ENCODE assay signal across 8 mouse cellular contexts in the genomic region with DNA sequence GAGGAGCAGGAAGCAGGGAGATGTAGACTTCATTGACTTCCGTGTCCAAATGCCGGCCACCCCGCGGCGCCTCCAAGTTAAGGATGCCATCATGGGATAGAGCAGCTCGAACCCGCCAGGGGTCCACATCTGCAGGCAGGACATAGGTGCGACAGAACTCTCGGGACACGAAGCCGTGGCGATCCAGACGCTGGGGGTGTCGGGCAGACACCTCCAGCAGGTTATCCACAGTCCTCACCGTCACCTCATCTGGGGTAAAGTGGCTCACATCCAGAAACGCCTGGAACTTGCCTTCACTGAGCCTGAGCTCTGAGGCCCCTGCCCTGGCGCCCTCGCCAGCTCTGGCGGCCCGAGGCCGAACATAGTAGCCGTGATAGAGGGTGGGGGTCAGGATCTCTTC. TPM values are rescaled to one million over a fixed set of nuclear protein-coding genes. Genes with fewer than 3 reads are reported as not detected.
DNase-seq lines count a peak whose midpoint lies in the region; ATAC-seq and TF ChIP-seq lines count a peak whose summit lies in the region.

Gene Cryab, plus strand, starts transcription at position 3 of the 400 bp plus-strand sequence.

- no peak within 1 kb of the TSS for H3K4me3 ChIP-seq in hindbrain, embryonic 10.5 days
- no peak within 1 kb of the TSS for H3K4me3 ChIP-seq in hindbrain, embryonic 11.5 days (ENCODE audit: low read depth, low read length)
- peak within 1 kb of the TSS; percentile 6 for H3K4me3 ChIP-seq in C2C12 (ENCODE audit: insufficient read depth, poor library complexity, severe bottlenecking)
- H3K4me3 ChIP-seq in embryonic fibroblast, embryonic 13.5 days (ENCODE audit: insufficient read depth, low read length): no peak within 1 kb of the TSS
- no peak within 1 kb of the TSS for H3K4me3 ChIP-seq in hindbrain, embryonic 14.5 days (replicated peaks; ENCODE audit: low read length)
- no peak within 1 kb of the TSS for H3K4me3 ChIP-seq in neural tube, embryonic 12.5 days

- WGBS in hindbrain, embryonic 10.5 days: 73% methylated on average over 22 of the region's 22 CpGs
- 73% methylated on average over 22 of the region's 22 CpGs for WGBS in hindbrain, embryonic 11.5 days
- WGBS in hindbrain, embryonic 14.5 days: 76% methylated on average over 22 of the region's 22 CpGs
- WGBS in neural tube, embryonic 12.5 days: 78% methylated on average over 22 of the region's 22 CpGs

- no peak for ATAC-seq in hindbrain, embryonic 11.5 days (ENCODE audit: low FRiP score)
- ATAC-seq in hindbrain, embryonic 14.5 days (ENCODE audit: low FRiP score): no peak
- no peak for ATAC-seq in neural tube, embryonic 12.5 days (ENCODE audit: low FRiP score, low read depth)

- no peaks in the 10 kb centered on the region for H3K36me3 ChIP-seq in hindbrain, embryonic 10.5 days
- H3K36me3 ChIP-seq in hindbrain, embryonic 11.5 days (ENCODE audit: control insufficient read depth, insufficient read depth, low read length): no peaks in the 10 kb centered on the region
- H3K36me3 ChIP-seq in C2C12 (ENCODE audit: control insufficient read depth, insufficient read depth): no peaks in the 10 kb centered on the region
- H3K36me3 ChIP-seq in hindbrain, embryonic 14.5 days (replicated peaks; ENCODE audit: control insufficient read depth, insufficient read depth): no peaks in the 10 kb centered on the region
- no peaks in the 10 kb centered on the region for H3K36me3 ChIP-seq in neural tube, embryonic 12.5 days

- H3K27ac ChIP-seq in hindbrain, embryonic 10.5 days: peak within 1 kb of the TSS; percentile 56; the same call in 1 of the 2 replicates
- no peak within 1 kb of the TSS for H3K27ac ChIP-seq in hindbrain, embryonic 11.5 days (ENCODE audit: low read depth, low read length)
- H3K27ac ChIP-seq in embryonic fibroblast, embryonic 13.5 days (ENCODE audit: insufficient read depth, low read length): peak within 1 kb of the TSS; percentile 90
- H3K27ac ChIP-seq in hindbrain, embryonic 14.5 days: no peak within 1 kb of the TSS
- H3K27ac ChIP-seq in neural tube, embryonic 12.5 days: no peak within 1 kb of the TSS

- H3ac ChIP-seq in C2C12 (ENCODE audit: control insufficient read depth, insufficient read length, low read depth): peak within 1 kb of the TSS; percentile 72

- no peak for TF ChIP-seq CTCF in C2C12 (IDR thresholded peaks at IDR 0.05; ENCODE audit: control insufficient read depth, insufficient read depth, insufficient read length)
- no peak for TF ChIP-seq CTCF in embryonic fibroblast, embryonic 13.5 days (IDR thresholded peaks at IDR 0.05; ENCODE audit: borderline replicate concordance, insufficient read depth, low read length)

- no peaks in the 10 kb centered on the region for H3K79me2 ChIP-seq in C2C12 (ENCODE audit: control insufficient read depth, insufficient read depth)

- H3K79me3 ChIP-seq in C2C12 (ENCODE audit: low read depth): no peaks in the 10 kb centered on the region

- no peak for TF ChIP-seq POLR2A in embryonic fibroblast, embryonic 13.5 days (IDR thresholded peaks at IDR 0.05; ENCODE audit: low read depth, low read length)

- H3K4me2 ChIP-seq in hindbrain, embryonic 11.5 days (replicated peaks; ENCODE audit: low read depth, low read length): no peak within 1 kb of the TSS
- H3K4me2 ChIP-seq in hindbrain, embryonic 14.5 days (replicated peaks): no peak within 1 kb of the TSS
- H3K4me2 ChIP-seq in neural tube, embryonic 12.5 days (replicated peaks): no peak within 1 kb of the TSS

- H3K4me1 ChIP-seq in hindbrain, embryonic 10.5 days (replicated peaks): peaks cover 14% of the 10 kb centered on the region
- 0 out of 2 replicates have a peak, but pooled peaks cover 1% of the 10 kb centered on the region for H3K4me1 ChIP-seq in hindbrain, embryonic 11.5 days (replicated peaks; ENCODE audit: control insufficient read depth, insufficient read depth, low read length)
- peaks cover 12% of the 10 kb centered on the region for H3K4me1 ChIP-seq in embryonic fibroblast, embryonic 13.5 days (ENCODE audit: control insufficient read depth, insufficient read depth, low read length)
- peaks cover 2% of the 10 kb centered on the region; the same call in 1 of the 2 replicates for H3K4me1 ChIP-seq in hindbrain, embryonic 14.5 days (replicated peaks; ENCODE audit: control insufficient read depth, insufficient read depth, low read length)
- H3K4me1 ChIP-seq in neural tube, embryonic 12.5 days: peaks cover under 1% of the 10 kb centered on the region; the same call in 1 of the 2 replicates

- no peaks in the 10 kb centered on the region for H3K9me3 ChIP-seq in hindbrain, embryonic 10.5 days
- H3K9me3 ChIP-seq in hindbrain, embryonic 11.5 days (ENCODE audit: control insufficient read depth, low read length): no peaks in the 10 kb centered on the region
- H3K9me3 ChIP-seq in hindbrain, embryonic 14.5 days (ENCODE audit: control insufficient read depth, low read length): no peaks in the 10 kb centered on the region
- H3K9me3 ChIP-seq in neural tube, embryonic 12.5 days: no peaks in the 10 kb centered on the region

- H3K9ac ChIP-seq in hindbrain, embryonic 11.5 days (ENCODE audit: low read depth, low read length): no peak within 1 kb of the TSS
- H3K9ac ChIP-seq in hindbrain, embryonic 14.5 days: no peak within 1 kb of the TSS
- H3K9ac ChIP-seq in neural tube, embryonic 12.5 days: 0 out of 2 replicates have a peak within 1 kb of the TSS, but pooled peaks have one; percentile 8

- peaks cover 39% of the 10 kb centered on the region for H3K27me3 ChIP-seq in hindbrain, embryonic 10.5 days (ENCODE audit: insufficient read depth, poor library complexity, severe bottlenecking)
- no peaks in the 10 kb centered on the region for H3K27me3 ChIP-seq in hindbrain, embryonic 11.5 days (ENCODE audit: control insufficient read depth, insufficient read depth, low read length)
- no peaks in the 10 kb centered on the region for H3K27me3 ChIP-seq in C2C12 (ENCODE audit: control insufficient read depth, insufficient read depth, insufficient read length)
- H3K27me3 ChIP-seq in hindbrain, embryonic 14.5 days (ENCODE audit: control insufficient read depth, insufficient read depth, low read length): no peaks in the 10 kb centered on the region
- no peaks in the 10 kb centered on the region; the same call in 1 of the 2 replicates for H3K27me3 ChIP-seq in neural tube, embryonic 12.5 days (replicated peaks)

- DNase-seq in hindbrain, embryonic 10.5 days (ENCODE audit: low spot score): no peak
- DNase-seq in hindbrain, embryonic 11.5 days (ENCODE audit: low spot score): no peak
- no peak for DNase-seq in hindbrain, embryonic 14.5 days (ENCODE audit: low spot score)
- DNase-seq in c-Kit-positive CD71-positive TER-119-positive erythroid progenitor cells, embryonic 14.5 days (ENCODE audit: low spot score): no peak
- no peak for DNase-seq in cerebellum, adult 9-11 months

TF ChIP-seq in C2C12, 6 proteins besides CTCF, POLR2A, EP300 and RAD21:
- TF ChIP-seq FOSL1 (IDR thresholded peaks at IDR 0.05; ENCODE audit: insufficient read depth, low read length, poor library complexity, severe bottlenecking) (no peak), CEBPB (IDR thresholded peaks at IDR 0.05; ENCODE audit: low read depth) (no peak), MAX (IDR thresholded peaks at IDR 0.05) (no peak), USF1 (IDR thresholded peaks at IDR 0.05; ENCODE audit: low read depth) (no peak), MYOD1 (IDR thresholded peaks at IDR 0.05; ENCODE audit: control insufficient read depth, insufficient read length, low read depth) (no peak), MYOG (IDR thresholded peaks at IDR 0.05; ENCODE audit: control insufficient read depth, extremely low read depth, insufficient read length) (no peak)

RNA-seq across cellular contexts. Expression of gene Cryab, which starts in this region (rescaled TPM):
- polyA plus RNA-seq in hindbrain, embryonic 10.5 days (2016; fragmentation: Nextera tagmentation; extraction: Ambion mirVana): 6.6 and 7.5 TPM in 2 replicates
- polyA plus RNA-seq in hindbrain, embryonic 11.5 days (2014; fragmentation: Nextera tagmentation; extraction: Ambion mirVana): 5.9 and 7.4 TPM in 2 replicates
- 224 TPM for polyA plus RNA-seq in C2C12 (2012; fragmentation: generic; extraction: Trizol)
- polyA plus RNA-seq in embryonic fibroblast, embryonic 13.5 days (2011; ENCODE audit: insufficient read length, low read depth, missing spikeins): 155 and 186 TPM in 2 replicates
- polyA plus RNA-seq in hindbrain, embryonic 14.5 days (2014; fragmentation: Nextera tagmentation; extraction: Ambion mirVana): 11.9 and 14.9 TPM in 2 replicates
- 12.8 and 17.5 TPM in 2 replicates for polyA plus RNA-seq in neural tube, embryonic 12.5 days (2016; fragmentation: Nextera tagmentation; extraction: Ambion mirVana)

Comparison
In these comparisons a context has a peak if more than half of its experiments do, and no peak if none do; other contexts are left out.
1. H3K27ac ChIP-seq: peak in hindbrain, embryonic 10.5 days (single experiment) and embryonic fibroblast, embryonic 13.5 days (single experiment); none in hindbrain, embryonic 11.5 days (single experiment), hindbrain, embryonic 14.5 days (single experiment) and neural tube, embryonic 12.5 days (single experiment).